Mouse (Mus musculus) forebrain, embryonic 16.5 days (tissue): ENCODE results near the gene Edem3. TPM values are rescaled to one million over a fixed set of nuclear protein-coding genes. Genes with fewer than 3 reads are reported as not detected.

Source experiments
- ATAC-seq: fragments of 200-750 bp; cut with Nextera tagmentation; 2 replicates; pipeline ENCODE4 v1.8.0; 2017; ENCODE audit warnings: mild to moderate bottlenecking, moderate library complexity
- H3K27ac ChIP-seq: fragments of 300-500 bp; sonication (generic); 2 replicates; pipeline ENCODE4 v1.5.1; 2014; ENCODE audit warnings: low read length, control low read depth
- H3K27me3 ChIP-seq: fragments of 300-500 bp; sonication (generic); replicated peaks from 2 replicates; pipeline ENCODE4 v1.6.1; 2014; ENCODE audit warnings: low read length; ENCODE audit not compliant: control insufficient read depth, insufficient read depth
- H3K36me3 ChIP-seq: fragments of 300-500 bp; sonication (generic); 2 replicates; pipeline ENCODE4 v1.6.1; 2014; ENCODE audit not compliant: control insufficient read depth, insufficient read depth
- H3K4me1 ChIP-seq: fragments of 300-500 bp; sonication (generic); replicated peaks from 2 replicates; pipeline ENCODE4 v1.6.1; 2014; ENCODE audit warnings: low read length; ENCODE audit not compliant: control insufficient read depth, insufficient read depth
- H3K4me2 ChIP-seq: fragments of 300-500 bp; sonication (generic); 2 replicates; pipeline ENCODE4 v1.6.1; 2014; ENCODE audit warnings: mild to moderate bottlenecking, low read length, control low read depth
- H3K4me3 ChIP-seq: fragments of 300-500 bp; sonication (generic); replicated peaks from 2 replicates; pipeline ENCODE4 v1.5.1; 2014; ENCODE audit warnings: mild to moderate bottlenecking, low read length, control low read depth
- H3K9ac ChIP-seq: fragments of 300-500 bp; sonication (generic); replicated peaks from 2 replicates; pipeline ENCODE4 v1.6.1; 2014; ENCODE audit warnings: low read depth, low read length, control low read depth
- H3K9me3 ChIP-seq: fragments of 300-500 bp; sonication (generic); 2 replicates; pipeline ENCODE4 v1.6.1; 2016; ENCODE audit warnings: low read length; ENCODE audit not compliant: control insufficient read depth
- WGBS: fragments of 180-500 bp; shearing (Covaris S2); extraction: QIAGEN DNeasy Blood & Tissue Kit; methylation state at CpG from one replicate; pipeline ENCODE4 v1.1.7; 2014; 5-methylcytosine and 5-hydroxymethylcytosine counted together
- polyA plus RNA-seq: library from polyadenylated mRNA; unstranded; fragments of >200 nt; fragmentation: Nextera tagmentation; extraction: Ambion mirVana; gene quantifications from 2 replicates; pipeline ENCODE4 v1.2.1, GENCODE M21; 2015

Edem3 gene
- polyA plus RNA-seq, 1 experiment from 2014 or later = 21.2 TPM

GRCm38 (mm10) chr1:151845926-151846782, 91.0 kb downstream of the Edem3 start:
- H3K27me3 ChIP-seq = no peaks in the 10 kb centered on the region
- no peak overlapping the region for H3K4me3 ChIP-seq
- no peak overlapping the region for H3K9ac ChIP-seq
- no peaks in the 10 kb centered on the region for H3K4me1 ChIP-seq
- H3K9me3 ChIP-seq = no peaks in the 10 kb centered on the region
- H3K4me2 ChIP-seq = no peak overlapping the region
- no peaks in the 10 kb centered on the region for H3K36me3 ChIP-seq
- no peak overlapping the region for H3K27ac ChIP-seq
- WGBS = 69% methylated on average over 19 of the region's 19 CpGs
- ATAC-seq = 0 out of 2 replicates have a peak, but pooled peaks have one; percentile 33

- no peak for ATAC-seq
- Histone ChIP-seq H3K36me3 (no peaks in the 10 kb centered on the region), H3K27ac (no peak overlapping the region), H3K9ac (no peak overlapping the region), H3K27me3 (no peaks in the 10 kb centered on the region), H3K4me1 (no peaks in the 10 kb centered on the region), H3K4me3 (no peak overlapping the region), H3K9me3 (no peaks in the 10 kb centered on the region), H3K4me2 (no peak overlapping the region)
- 95% methylated on average over 2 of the region's 2 CpGs for WGBS
Observed at GRCm38 (mm10) chr1:151848286-151848685, 93.1 kb downstream of the Edem3 start.

DNA sequence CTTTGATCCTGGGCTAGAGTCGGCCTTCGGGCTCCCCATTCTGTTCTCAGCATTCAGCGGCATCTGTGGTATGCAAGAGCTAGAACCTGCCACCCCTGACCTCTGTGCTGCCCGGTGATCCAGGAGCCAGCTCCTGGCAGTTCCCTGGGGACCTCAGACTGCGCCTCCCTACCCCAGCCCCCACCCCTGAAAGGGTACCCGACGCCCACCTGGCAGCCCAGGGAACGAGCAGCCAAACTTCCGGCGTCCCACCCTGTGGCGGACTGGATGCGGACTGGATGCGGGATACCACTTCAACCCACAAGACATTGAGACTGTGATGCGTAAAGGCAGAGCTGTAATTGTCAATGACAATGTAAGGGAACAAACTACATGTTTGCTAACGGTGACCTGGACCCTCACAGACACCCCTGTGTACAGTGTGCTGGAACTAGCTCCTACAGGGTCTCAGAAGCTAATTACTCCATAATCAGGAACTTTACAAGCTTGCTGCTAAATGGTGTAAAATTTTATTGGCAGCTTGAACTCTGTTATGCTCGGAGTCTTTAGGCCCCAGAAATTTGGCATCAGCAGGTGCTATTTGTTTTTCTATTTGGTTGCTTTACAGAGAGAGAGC, 94.9 kb downstream of the Edem3 start:
- Histone ChIP-seq H3K36me3 (no peaks in the 10 kb centered on the region), H3K27ac (no peak overlapping the region), H3K27me3 (no peaks in the 10 kb centered on the region), H3K9ac (no peak overlapping the region), H3K9me3 (no peaks in the 10 kb centered on the region), H3K4me3 (no peak overlapping the region), H3K4me2 (no peak overlapping the region), H3K4me1 (no peaks in the 10 kb centered on the region)
- ATAC-seq = no peak
- 87% methylated on average over 16 of the region's 16 CpGs for WGBS

DNA sequence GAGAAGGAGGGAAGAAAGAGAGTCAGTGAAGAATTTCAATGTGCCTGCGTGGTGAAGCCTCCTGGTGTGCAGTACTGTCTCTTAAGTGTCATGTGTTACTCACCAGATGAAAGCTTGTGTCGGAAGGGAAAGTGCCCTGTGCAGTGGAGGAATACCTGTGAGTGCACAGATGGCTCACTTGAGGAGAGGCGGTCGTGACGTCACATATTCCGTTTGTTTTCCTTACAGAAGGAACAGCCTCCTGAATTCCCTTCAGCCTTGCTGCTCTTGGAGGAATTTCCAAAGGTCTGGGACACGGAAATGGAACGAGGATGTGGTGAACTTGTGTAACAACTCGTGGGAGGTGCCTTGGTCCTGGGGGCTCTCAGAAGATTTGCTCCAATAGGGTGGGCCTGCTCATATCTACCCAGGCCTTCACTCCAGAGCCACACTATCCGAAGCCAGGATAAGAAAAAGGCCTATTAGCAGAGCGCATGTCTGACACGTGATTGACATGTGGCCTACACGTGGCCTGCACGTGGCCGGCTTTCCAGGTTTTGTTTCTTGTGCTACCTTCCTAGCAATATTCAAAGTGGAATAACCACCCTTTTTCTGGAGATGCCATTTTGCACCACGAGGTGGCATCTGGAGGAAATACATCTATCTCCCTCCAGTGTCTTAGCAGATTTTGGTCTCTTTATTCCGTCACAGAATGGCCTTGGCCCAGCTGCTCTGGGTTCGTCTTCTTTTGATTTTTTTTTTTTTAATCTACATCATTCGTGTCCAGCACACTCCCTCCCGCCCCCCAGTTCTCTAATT, 96.1 kb downstream of the Edem3 start:
- H3K4me1 ChIP-seq = no peaks in the 10 kb centered on the region
- no peak overlapping the region for H3K4me2 ChIP-seq
- no peaks in the 10 kb centered on the region for H3K36me3 ChIP-seq
- H3K9ac ChIP-seq = no peak overlapping the region
- no peak overlapping the region for H3K27ac ChIP-seq
- 74% methylated on average over 20 of the region's 20 CpGs for WGBS
- no peaks in the 10 kb centered on the region for H3K27me3 ChIP-seq
- no peaks in the 10 kb centered on the region for H3K9me3 ChIP-seq
- no peak overlapping the region for H3K4me3 ChIP-seq
- ATAC-seq = no peak

DNA sequence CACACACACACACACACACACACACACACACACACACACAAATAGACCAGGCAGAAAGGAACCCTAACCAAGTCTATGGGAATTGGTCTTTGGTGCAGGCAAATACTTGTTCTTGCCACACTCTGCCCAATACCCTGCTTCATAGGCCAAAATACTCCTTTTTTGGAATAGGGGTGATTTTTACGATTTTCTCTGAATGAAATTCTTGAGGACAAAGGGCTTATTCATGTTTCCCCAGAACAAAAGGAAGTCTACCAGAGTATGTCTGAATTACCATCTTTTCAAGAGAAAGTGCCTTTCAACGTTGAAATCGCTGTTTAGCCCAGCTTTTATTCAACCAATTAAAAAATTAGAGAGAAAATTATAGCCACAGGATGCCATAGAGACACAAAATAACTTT, 96.8 kb downstream of the Edem3 start:
- no peaks in the 10 kb centered on the region for H3K27me3 ChIP-seq
- 8% methylated on average over 3 of the region's 3 CpGs for WGBS
- no peaks in the 10 kb centered on the region for H3K36me3 ChIP-seq
- H3K4me1 ChIP-seq = no peaks in the 10 kb centered on the region
- H3K4me2 ChIP-seq = no peak overlapping the region
- H3K4me3 ChIP-seq = no peak overlapping the region
- H3K27ac ChIP-seq = no peak overlapping the region
- H3K9ac ChIP-seq = no peak overlapping the region
- H3K9me3 ChIP-seq = no peaks in the 10 kb centered on the region
- ATAC-seq = no peak

DNA sequence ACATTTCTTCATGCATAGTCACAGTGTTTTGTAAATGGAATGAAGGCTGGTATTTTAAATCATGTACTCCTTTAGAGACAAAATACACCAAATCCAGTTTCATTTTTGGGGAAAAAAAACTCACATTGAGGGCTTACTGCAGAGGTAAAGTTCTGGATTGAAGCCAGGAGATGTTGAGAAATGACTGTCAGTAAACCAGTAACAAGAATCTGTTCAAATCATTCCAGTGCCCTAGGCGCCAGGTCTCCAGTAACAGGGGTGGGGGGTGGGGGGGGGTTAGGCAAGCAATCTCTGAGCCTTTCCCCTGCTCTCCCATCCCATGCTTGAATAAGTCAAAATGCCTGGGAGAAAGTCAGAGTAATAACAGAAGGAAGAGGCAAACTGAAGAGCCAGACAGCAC, 100.4 kb downstream of the Edem3 start:
- Histone ChIP-seq H3K4me1 (no peaks in the 10 kb centered on the region), H3K9ac (no peak overlapping the region), H3K9me3 (no peaks in the 10 kb centered on the region), H3K36me3 (no peaks in the 10 kb centered on the region), H3K27ac (no peak overlapping the region), H3K27me3 (no peaks in the 10 kb centered on the region), H3K4me3 (no peak overlapping the region), H3K4me2 (no peak overlapping the region)
- ATAC-seq = no peak
- 52% methylated on average over 1 of the region's 1 CpGs for WGBS

GRCm38 (mm10) chr1:151858474-151858873, 103.3 kb downstream of the Edem3 start:
- H3K27me3 ChIP-seq = no peaks in the 10 kb centered on the region
- no peaks in the 10 kb centered on the region for H3K36me3 ChIP-seq
- no peaks in the 10 kb centered on the region for H3K4me1 ChIP-seq
- H3K27ac ChIP-seq = no peak overlapping the region
- no peaks in the 10 kb centered on the region for H3K9me3 ChIP-seq
- no peak overlapping the region for H3K4me2 ChIP-seq
- H3K9ac ChIP-seq = no peak overlapping the region
- 92% methylated on average over 1 of the region's 1 CpGs for WGBS
- H3K4me3 ChIP-seq = no peak overlapping the region
- ATAC-seq = no peak

- H3K36me3 ChIP-seq = no peaks in the 10 kb centered on the region
- no peak overlapping the region for H3K4me2 ChIP-seq
- no peaks in the 10 kb centered on the region for H3K4me1 ChIP-seq
- no peak overlapping the region for H3K27ac ChIP-seq
- H3K9me3 ChIP-seq = no peaks in the 10 kb centered on the region
- ATAC-seq = no peak
- no peaks in the 10 kb centered on the region for H3K27me3 ChIP-seq
- H3K4me3 ChIP-seq = no peak overlapping the region
- WGBS = 68% methylated on average over 20 of the region's 20 CpGs
- H3K9ac ChIP-seq = no peak overlapping the region
Observed at GRCm38 (mm10) chr1:151861334-151861995, 106.3 kb downstream of the Edem3 start.

GRCm38 (mm10) chr1:151862109-151862508, 106.9 kb downstream of the Edem3 start:
- no peaks in the 10 kb centered on the region for H3K27me3 ChIP-seq
- no peaks in the 10 kb centered on the region for H3K36me3 ChIP-seq
- no peaks in the 10 kb centered on the region for H3K9me3 ChIP-seq
- no peak overlapping the region for H3K4me2 ChIP-seq
- H3K4me3 ChIP-seq = no peak overlapping the region
- no peaks in the 10 kb centered on the region for H3K4me1 ChIP-seq
- 89% methylated on average over 8 of the region's 8 CpGs for WGBS
- H3K9ac ChIP-seq = no peak overlapping the region
- no peak overlapping the region for H3K27ac ChIP-seq
- ATAC-seq = no peak
